In the genomic region with DNA sequence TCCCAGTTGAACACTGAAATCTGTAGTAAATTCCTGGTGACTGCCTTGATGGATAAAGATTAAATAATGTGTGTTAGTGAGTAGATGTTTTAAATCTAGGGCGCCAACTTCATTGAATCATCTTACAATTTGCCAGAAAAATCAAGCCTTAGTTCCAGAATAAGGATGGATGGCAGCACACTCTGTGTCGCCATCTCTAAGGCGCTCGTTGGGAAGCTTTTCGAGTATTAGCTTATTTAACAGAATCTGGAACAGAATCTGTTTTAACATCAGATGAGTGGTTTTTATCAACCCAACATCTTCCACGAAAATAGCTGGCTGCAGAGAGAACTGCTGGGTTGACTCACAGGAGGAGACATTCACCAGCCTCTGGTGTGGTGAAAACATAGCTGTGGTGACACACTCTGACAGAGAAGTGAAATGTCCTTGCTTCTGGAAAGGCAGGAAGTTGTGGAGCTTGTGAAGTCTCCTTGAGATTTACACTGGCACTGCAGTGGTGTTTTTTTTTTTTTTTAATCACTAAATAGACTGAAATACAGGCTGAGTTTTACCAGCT, we compare ENCODE assay signal across 23 mouse cellular contexts.
DNase-seq lines count a peak whose midpoint lies in the region; ATAC-seq and TF ChIP-seq lines count a peak whose summit lies in the region.
"Had no signal": no experiment of that assay in that cellular context is flagged by ENCODE, and none has a peak within 500 bp of the region (broad histone marks: within the 10 kb centered on the region; RNA-seq: fewer than 3 reads in every experiment).

No protein-coding gene starts in this region.

- TF ChIP-seq EP300 in liver, postnatal 0 days (IDR thresholded peaks at IDR 0.05; ENCODE audit: low read depth): no peak

- no peaks in the 10 kb centered on the region for H3K36me3 ChIP-seq in liver, postnatal 0 days (replicated peaks; ENCODE audit: insufficient read depth, low read length)
- H3K36me3 ChIP-seq: embryonic facial prominence, embryonic 13.5 days; heart, embryonic 10.5 days; hindbrain, embryonic 12.5 days had no signal

- H3K9ac ChIP-seq in liver, postnatal 0 days (replicated peaks): no peak overlapping the region
- H3K9ac ChIP-seq: embryonic facial prominence, embryonic 13.5 days; forebrain, embryonic 13.5 days; hindbrain, embryonic 12.5 days had no signal

- no peaks in the 10 kb centered on the region for H3K4me1 ChIP-seq in liver, postnatal 0 days (ENCODE audit: insufficient read depth)
- H3K4me1 ChIP-seq: embryonic facial prominence, embryonic 13.5 days; forebrain, embryonic 13.5 days; heart, embryonic 10.5 days; hindbrain, embryonic 12.5 days had no signal

- H3K4me2 ChIP-seq in liver, postnatal 0 days (ENCODE audit: low read depth, low read length): no peak overlapping the region
- H3K4me2 ChIP-seq: embryonic facial prominence, embryonic 13.5 days; forebrain, embryonic 13.5 days; hindbrain, embryonic 12.5 days had no signal

- no peak for ATAC-seq in liver, postnatal 0 days
- ATAC-seq: activated CD4-positive, CD25-positive, alpha-beta regulatory T cell, adult 4 months; forebrain, embryonic 13.5 days; hindbrain, embryonic 16.5 days; inflammation-experienced regulatory T-cells, adult 6 months; Patski had no signal

- H3K27me3 ChIP-seq in liver, postnatal 0 days (ENCODE audit: insufficient read depth, low read length): no peaks in the 10 kb centered on the region
- H3K27me3 ChIP-seq: CH12.LX; embryonic facial prominence, embryonic 13.5 days; forebrain, embryonic 13.5 days; hindbrain, embryonic 12.5 days; Patski had no signal

- TF ChIP-seq CTCF in liver, postnatal 0 days (IDR thresholded peaks at IDR 0.05; ENCODE audit: low read depth): no peak

- no peaks in the 10 kb centered on the region for H3K9me3 ChIP-seq in liver, postnatal 0 days (ENCODE audit: low read length)
- H3K9me3 ChIP-seq: embryonic facial prominence, embryonic 13.5 days; forebrain, embryonic 13.5 days; heart, embryonic 10.5 days; hindbrain, embryonic 12.5 days had no signal

- H3K4me3 ChIP-seq in liver, postnatal 0 days (ENCODE audit: low read depth, low read length): no peak overlapping the region
- H3K4me3 ChIP-seq: embryonic facial prominence, embryonic 13.5 days; forebrain, embryonic 13.5 days; heart, embryonic 10.5 days; hindbrain, embryonic 12.5 days had no signal

- peak; percentile 4 for DNase-seq in adrenal gland, postnatal 14 days
- DNase-seq in adrenal gland, postnatal 10 days: no peak
- DNase-seq in layer of hippocampus, adult 9-11 months: peak; percentile 6
- no peak for DNase-seq in layer of hippocampus, adult 18-20 months (ENCODE audit: low spot score in 2 of 2)
- peak; percentile 1 to 8 for DNase-seq in right cerebral cortex, postnatal 36 days (ENCODE audit: low spot score in 2 of 2)
- DNase-seq in right cerebral cortex, postnatal 14 days: no peak
- DNase-seq in liver, postnatal 0 days: no peak
- DNase-seq: cerebellum, adult 18-20 months; cerebellum, adult 9-11 months; cerebellum, postnatal 36 days; gastrocnemius, postnatal 10 days; heart, adult 18-20 months; heart, postnatal 10 days; heart, postnatal 4 days had no signal

- 77% methylated on average over 6 of the region's 6 CpGs for WGBS in liver, postnatal 0 days (ENCODE audit: insufficient replicate concordance)

- no peak overlapping the region for H3K27ac ChIP-seq in liver, postnatal 0 days (ENCODE audit: low read depth)
- H3K27ac ChIP-seq: embryonic facial prominence, embryonic 13.5 days; forebrain, embryonic 13.5 days; heart, embryonic 10.5 days; hindbrain, embryonic 12.5 days had no signal

Comparison
In these comparisons a context has a peak if more than half of its experiments do, and no peak if none do; other contexts are left out.
1. DNase-seq: peak in adrenal gland, postnatal 14 days (single experiment), layer of hippocampus, adult 9-11 months (single experiment) and right cerebral cortex, postnatal 36 days (2 of 2); none in adrenal gland, postnatal 10 days (single experiment), layer of hippocampus, adult 18-20 months (0 of 2), right cerebral cortex, postnatal 14 days (single experiment) and liver, postnatal 0 days (single experiment).